Mouse (Mus musculus) cerebellum, adult 18-20 months (tissue): Measurements from ENCODE around the gene Casp1.

Experiments used
- DNase-seq, 2 experiments: peaks; one replicate each; pipeline ENCODE4 v3.0.0; 2021

The Casp1 gene

DNA sequence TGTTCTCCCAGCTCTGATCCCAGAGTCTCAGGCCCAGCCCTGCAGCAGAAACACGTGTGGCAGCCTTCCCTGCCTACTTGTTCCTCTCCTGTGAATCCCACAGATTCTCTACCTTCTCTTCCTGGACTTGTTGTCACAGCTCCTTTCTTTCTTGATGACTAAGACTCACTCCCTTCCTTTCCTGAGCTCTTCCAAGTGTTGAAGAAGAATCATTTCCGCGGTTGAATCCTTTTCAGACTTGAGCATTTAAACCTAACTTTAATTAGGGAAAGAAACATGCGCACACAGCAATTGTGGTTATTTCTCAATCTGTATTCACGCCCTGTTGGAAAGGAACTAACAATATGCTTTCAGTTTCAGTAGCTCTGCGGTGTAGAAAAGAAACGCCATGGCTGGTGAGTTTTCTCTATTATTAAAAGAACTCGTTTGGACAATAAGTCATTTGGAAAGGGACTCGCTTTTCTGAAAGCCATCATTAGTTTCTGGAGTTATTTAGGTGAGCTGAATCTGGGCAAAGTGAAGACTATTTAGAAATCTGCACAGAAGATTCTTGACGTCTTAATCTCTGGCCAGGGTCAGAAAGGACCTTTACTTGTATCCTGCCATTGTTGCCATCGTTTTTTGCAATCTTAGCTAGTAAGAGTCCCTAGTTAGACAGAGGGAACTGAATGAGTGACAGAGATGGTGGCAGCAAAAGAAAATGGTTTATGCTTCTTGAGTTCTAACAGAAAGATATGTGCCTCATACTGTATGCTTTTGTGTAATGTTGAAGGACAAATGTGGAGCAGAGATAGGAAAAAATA is at the start of gene Casp1:
Gene Casp1 (plus strand): TSS at position 189 of the 803 bp plus-strand sequence.
- DNase-seq, result no peak

DNA sequence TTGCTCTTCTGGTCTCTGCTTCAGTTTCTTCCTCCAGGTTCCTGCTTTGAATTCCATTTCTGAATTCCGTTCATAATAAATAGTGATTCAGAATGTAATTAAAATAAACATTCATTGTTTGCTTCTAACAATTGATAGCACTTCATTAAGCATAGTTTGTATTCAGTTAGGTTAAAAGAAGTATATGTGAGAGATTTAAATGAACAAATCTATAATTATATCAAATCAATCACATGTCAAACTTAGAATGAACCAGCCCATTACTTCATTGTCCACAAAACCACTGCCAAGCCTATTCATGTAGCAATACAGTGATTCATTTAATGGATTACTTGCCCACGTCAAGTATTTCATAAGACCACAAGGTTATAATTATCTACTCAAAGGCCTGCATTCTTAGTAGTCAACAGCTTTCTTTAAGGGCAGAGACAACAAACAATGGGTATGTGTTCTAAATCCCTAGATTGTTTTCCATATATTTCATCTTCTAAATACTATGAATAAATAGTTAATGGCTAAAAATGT is 34.3 kb upstream of the Casp1 start:
- DNase-seq, result no peak

DNA sequence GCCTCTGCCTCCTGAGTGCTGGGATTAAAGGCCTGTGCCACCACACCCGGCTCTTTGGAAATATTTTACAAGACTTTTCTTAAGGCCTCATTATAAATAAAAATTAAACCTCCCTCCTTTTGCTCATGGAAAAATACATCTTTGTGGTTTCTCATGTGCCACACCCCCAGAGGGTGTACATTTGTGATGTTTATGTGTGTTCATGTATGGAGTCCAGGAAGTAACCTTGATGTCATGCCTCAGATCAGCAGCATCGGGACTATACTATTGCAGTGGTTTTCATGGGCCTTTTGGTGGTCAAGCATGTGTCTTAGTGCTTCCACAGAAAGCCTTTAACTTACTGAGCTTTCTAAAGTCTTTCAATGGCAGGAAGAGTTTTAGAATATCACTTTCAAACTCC is 28.0 kb upstream of the Casp1 start:
- no peak for DNase-seq

DNA sequence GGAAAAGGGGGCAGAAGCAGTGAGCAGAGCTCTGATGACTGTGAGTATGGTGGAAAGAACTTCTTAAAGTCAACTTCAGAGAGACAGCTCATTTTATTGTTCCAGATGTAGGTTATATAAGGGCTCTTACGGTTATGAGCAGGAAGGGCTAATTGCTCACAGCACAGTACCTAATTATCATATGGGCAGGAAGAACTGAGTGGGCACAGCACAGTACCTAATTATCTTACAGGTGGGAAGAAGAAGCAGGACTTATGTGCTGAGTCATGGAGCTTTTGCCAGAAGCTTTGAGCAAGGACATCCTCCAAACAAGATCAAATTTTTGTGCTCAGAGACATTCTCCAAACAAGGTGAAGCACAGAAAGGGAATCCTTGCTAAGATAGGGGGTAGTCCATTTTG is 27.4 kb upstream of the Casp1 start:
- DNase-seq, result no peak

DNA sequence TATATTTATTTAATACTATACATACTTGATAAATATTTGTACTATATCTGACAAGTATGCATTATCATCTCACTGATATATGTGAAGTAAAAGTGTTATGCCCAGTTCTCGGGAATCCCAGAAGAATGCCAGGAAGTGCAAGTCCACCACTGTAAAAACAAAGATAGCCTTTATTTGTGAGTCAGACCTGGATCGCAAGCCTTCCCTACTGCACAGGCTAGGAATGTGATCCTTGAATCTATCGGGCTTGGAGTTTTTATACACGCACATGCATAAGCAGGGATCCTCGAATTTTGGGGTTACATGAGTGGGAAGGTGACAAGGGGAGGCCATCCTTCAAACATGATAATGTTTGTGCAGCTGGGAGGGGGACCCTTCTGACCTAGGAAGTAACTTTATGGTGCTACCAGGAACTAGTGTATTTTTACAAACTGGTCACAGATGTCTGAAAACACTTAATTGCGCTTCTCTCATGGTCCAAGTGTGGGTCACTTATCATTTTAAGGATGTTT is 26.9 kb upstream of the Casp1 start:
- DNase-seq, result no peak

DNA sequence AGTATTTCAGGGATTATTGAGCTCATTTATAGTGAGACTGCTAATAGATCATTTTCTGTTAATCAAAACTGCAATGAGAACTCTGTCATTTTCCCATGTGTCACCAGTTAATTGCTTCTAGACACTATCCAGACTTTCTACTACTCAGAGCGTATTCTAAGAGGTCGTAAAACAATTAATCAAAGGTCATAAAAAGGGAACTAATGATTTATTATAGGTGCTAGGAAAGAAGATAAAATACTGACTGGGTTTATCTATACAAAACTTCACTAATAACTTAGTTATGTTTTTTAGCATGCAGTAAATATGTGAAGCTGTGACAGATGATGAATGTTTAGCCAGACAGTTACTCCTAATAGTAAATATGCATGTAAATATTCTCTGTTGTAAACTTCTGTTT is 12.2 kb upstream of the Casp1 start:
- DNase-seq, result no peak

DNA sequence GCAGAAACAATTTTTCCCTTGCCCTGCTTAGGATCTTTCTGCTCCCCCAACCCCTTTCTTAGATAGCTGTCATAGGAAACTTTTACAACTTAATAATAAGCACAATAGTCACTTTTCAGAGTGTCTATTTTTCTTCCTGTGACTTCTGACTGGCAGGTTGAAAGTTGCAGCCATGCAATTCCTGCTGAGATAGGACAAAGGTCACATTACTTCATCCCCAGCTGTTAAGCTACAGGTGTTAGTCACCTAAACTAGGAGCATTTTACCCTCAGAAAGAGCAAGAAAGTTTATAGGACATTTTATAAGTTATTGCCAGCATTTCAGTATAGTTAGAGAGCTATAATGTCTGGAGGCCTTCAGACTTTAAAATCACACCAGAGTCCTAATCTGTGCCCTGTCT is 11.7 kb upstream of the Casp1 start:
- no peak for DNase-seq

DNA sequence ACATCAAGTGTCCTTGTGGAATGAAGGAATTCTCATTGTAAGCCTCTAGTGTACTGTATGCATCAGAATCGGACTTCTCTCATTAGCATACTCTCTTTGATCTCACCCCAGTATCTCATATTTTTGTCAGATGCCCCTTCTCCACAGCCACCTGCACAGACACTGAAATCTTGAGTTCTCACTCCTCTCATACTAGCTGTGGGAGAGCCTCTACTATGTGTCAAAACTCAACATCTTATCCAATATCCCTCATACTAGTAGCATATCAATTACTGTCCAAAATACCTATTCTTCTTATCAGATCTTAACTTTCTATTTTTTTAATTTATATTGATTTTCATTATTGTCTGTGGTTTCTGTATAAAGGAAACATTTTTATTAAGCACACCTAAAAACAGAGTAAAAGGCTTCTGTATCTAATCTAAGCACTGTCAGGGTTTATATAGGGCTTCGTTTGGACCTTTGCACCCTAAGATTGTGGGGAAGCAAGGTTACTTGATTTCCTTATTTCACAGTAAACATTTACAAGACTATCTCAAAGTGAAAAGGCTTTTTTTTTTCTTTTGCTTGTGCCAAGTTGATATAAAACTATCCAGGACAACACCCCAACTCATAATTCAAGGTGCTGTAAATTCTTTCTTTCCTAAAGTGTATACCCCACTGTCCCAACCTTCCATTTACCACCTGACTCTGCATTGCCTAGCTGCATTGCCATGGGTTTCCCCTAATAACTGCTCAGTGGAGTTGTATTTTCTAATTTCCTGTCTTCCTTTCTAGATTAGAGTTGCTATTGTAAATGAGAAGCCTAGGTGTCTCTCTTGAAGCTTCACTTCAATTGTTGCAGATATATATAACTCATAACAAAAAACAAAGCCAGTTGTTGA is 1.7 kb upstream of the Casp1 start:
- no peak for DNase-seq

DNA sequence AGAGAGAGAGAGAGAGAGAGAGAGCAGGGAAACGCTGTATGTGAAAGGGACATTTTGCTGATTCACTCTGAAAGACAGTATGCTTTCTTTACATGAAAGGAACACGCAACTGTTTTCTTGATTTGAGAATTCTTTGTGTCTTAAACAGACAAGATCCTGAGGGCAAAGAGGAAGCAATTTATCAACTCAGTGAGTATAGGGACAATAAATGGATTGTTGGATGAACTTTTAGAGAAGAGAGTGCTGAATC is 740 bp downstream of the Casp1 start:
- DNase-seq, result no peak

DNA sequence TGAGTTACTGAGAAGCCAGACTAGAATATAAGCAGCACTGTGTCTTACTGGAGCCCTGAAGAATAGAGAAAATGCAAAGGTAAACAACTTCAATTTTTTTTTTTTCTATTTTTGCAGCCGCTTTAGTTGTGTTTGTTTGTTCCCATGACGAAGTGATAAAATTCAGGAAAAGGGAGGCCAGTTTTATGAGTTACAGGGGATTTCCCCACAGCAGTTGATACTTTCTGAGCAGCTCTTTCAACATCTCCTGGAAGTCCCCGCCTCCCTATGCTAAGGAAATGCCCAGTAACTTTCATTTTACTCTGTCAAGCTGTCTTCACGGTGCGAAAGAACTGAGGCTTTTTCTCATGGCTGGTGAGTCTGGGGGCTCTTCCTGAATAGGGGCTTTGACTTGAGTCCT is 10.2 kb downstream of the Casp1 start, which contains the start of gene Casp4:
Gene Casp4 (plus strand): TSS at position 268 of the 400 bp plus-strand sequence.
- DNase-seq, result no peak

DNA sequence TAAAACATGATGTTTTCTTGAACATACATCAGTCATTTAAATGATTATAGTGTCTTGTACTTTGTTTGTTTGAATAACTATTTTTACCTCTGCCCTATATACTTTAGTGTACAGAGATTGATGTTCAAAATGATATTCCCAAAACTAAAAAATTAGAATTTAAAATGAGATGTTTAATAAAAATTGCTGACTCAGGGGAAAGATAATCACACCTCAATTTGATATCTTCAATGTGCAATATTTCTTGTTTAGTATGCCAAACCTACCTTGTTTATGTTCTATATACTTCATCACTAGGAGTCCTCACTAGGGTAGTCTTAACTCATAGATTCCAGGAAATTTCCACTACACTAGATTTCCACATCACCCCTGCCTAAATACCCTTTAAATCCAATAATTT is 11.8 kb downstream of the Casp1 start:
- no peak for DNase-seq

DNA sequence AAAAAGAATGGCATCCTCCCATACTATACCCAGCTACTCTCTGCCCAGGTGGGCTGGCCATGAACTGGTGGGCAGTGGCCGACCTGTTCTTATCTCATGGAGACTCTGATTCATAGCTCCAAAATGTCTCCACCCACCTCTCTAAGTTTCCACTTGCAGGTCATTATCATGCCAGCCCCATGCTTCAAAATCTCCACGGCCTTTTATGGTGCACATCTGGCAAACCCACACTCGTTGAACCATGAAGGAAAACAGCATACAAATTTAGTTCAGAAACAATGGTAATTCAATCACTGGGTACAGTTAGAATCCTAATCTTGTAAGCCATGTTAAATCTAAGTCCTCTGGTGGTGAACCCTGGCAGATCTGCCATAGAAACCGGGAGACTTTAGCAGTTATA is 13.1 kb downstream of the Casp1 start:
- DNase-seq, result no peak

DNA sequence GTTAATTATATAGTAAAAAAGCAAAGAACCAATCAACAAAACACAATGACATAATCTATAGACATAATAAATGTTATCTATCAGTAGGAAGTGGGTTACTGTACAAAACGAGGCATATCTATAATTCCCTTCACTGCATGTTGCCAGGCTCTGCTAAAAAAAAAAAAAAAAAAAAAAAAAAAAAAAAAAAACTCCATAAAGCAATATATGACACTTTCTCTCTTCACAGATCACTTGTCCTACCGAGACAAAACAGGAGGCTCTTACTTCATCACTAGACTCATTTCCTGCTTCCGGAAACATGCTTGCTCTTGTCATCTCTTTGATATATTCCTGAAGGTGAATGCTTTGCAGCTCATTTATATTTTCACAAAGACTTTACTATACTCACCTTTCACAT is 29.9 kb downstream of the Casp1 start:
- DNase-seq, result no peak

DNA sequence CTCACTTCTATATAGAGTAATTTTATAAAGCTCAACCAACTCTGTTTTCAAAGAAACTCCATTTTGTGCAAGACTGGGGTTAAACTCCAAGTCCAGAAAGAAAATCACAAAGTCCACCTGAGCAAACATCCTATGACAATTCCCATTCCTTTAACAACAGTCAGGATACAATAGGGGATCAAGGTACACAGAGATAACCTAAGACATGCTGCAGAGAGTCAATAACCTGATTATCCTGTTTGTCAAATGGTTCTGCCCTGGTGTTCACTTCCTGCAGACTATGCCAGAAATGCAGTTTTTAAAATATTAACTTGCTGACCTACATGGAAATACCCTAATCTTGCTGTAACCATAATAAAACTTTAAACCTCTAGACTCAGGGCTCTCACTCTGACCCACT is 34.1 kb downstream of the Casp1 start:
- DNase-seq, result no peak

DNA sequence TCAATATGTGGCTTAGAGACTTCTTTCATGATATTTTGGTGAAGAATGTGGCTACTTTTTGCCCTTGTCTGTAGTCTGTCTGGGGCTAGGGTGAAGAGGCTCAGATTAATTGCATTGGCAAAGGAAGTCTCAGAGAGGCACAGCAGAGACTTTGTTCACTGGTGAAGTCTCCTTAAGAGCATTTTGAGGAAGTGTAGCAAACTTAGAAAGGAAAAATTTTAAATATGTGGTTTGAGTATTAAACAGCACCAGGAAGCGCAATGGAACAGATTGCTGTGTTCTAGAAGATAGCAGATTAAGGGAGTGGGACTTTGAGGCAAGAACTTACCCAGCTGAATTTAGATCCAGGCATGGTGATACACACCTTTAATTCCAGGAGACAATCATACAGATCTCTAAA is 35.1 kb downstream of the Casp1 start:
- DNase-seq, result no peak

DNA sequence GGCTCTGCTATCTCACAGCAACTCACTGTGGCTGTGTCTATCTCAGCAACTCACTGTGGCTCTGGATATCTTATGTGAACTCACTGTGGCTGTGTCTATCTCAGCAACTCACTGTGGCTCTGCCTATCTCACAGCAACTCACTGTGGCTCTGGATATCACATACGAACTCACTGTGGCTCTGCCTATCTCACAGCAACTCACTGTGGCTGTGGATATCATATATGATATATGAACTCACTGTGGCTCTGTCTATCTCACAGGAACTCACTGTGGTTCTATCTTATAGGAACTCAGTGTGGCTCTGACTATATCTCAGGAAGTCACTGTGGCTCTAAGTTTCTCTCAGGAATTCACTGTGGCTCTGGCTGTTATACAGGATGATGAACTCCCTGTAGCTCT is 44.8 kb downstream of the Casp1 start:
- no peak for DNase-seq

DNA sequence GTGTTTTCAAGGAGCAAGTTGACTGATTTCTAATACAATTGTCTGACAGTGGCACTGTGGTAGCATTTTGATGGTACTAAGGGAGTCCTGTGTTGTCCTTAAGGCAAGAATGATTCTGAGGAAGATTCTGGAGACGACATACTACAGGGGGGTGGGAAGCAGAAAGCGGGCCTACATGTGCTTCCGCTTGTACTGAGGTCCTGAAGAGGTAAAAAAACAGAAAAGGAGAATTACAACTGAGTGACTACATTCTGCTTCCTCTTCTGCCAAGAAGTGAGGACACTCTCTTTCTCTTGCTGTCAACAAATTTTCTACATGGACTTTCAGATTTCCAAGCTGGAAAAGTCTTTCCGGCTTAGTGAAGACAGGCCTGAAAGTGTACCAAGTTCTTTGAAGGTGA is 45.8 kb downstream of the Casp1 start:
- DNase-seq, result no peak

DNA sequence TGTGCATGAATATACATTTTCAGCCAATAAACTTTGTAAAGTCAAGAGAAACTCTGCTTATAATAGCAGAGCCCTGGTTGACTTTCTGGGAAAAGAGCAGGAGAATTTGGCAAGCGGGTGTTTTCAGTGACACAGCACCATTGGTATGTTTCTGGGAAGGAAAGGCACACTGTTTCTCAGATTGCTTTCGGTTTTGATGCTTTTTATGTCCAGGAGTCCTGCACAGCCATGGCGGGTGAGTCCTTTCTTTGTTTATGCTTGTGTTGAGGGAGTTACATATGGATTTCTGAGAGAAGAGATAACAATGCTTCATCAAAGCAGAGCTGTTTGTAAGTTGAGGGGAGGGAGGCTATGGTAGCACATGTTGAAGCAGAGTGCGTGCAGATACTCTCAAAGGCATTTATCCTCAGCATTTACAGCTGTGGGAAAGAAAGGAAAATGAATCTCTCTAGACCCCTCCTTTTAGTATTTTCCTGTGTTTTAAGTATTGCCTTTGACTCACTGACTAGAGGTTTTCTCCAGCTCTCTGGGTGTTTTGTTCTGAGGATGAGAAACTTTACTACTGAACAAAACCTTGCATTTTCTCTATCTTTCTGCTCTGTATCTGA is 47.1 kb downstream of the Casp1 start, which contains the start of gene Casp12:
Gene Casp12 (plus strand): TSS at position 140 of the 608 bp plus-strand sequence.
- DNase-seq, result no peak

DNA sequence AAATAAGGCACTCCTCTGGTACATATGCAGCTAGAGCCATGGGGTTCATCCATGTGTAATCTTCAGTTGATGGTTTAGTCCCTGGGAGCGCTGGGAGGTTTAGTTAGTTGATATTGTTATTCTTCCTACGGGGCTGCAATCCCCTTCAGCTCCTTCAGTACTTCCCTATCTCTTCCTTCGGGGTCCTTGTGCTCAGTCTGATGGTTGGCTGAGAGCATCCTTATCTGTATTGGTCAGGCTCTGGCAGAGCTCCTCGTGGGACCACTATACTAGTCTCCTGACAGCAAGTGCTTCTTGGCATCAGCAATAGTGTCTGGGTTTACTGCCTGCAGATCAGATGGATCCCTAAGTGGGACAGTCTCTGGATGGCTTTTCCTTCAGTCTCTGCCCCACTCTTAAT is 49.1 kb downstream of the Casp1 start:
- DNase-seq, result no peak

DNA sequence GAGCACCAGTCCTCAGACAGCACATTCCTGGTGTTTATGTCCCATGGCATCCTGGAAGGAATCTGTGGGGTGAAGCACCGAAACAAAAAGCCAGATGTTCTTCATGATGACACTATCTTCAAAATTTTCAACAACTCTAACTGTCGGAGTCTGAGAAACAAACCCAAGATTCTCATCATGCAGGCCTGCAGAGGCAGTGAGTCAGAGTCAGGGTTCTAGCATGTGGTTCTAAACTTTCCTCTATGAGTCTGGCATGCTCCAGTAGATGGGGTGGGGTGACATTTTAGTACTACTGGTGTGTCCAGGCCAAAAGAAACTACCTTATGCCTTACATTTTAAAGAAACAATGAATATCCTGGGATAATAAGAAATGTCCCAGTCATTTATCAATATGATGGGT is 55.4 kb downstream of the Casp1 start:
- DNase-seq, result no peak

DNA sequence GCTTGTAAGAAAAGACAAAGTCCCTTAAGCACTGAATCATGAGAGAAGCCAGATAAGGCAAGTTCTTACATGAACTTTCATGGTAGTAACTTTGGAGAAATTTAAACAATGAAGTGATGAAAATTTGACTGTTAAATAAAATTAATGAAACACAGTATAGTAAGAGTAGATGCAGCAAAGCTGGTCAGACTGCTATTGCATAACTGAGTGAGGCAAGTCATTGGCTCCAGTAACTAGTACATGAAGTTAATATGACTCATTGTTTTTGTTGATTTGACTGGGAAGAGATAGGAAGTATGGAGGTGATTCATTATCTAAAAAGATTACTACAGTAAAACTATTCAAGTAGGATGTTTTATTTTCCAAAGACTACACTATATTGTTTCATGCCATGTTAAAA is 58.5 kb downstream of the Casp1 start:
- DNase-seq, result no peak
